Mouse (Mus musculus): ENCODE results near the gene Eif4b. TPM values are rescaled to one million over a fixed set of nuclear protein-coding genes. Genes with fewer than 3 reads are reported as not detected.

The Eif4b gene
- polyA plus RNA-seq, 1 experiment, result 75.9 TPM

- no peaks in the 10 kb centered on the region for H3K36me3 ChIP-seq (ENCODE audit: control insufficient read depth, insufficient read depth, low read length)
- H3K4me1 ChIP-seq (ENCODE audit: control insufficient read depth, insufficient read depth, low read length), result peaks cover 19% of the 10 kb centered on the region
- H3K27ac ChIP-seq (ENCODE audit: control insufficient read depth, insufficient read depth, low read depth, low read length), result peak overlapping the region; percentile 63
- H3K4me3 ChIP-seq (ENCODE audit: control insufficient read depth, low read depth, low read length), result 0 out of 2 replicates have a peak overlapping the region, but pooled peaks have one; percentile 2
- H3K27me3 ChIP-seq (ENCODE audit: control insufficient read depth, insufficient read depth, low read length), result no peaks in the 10 kb centered on the region
- 0 out of 2 replicates have a peak, but pooled peaks have one; percentile 30 for TF ChIP-seq POLR2A (IDR thresholded peaks at IDR 0.05; ENCODE audit: control insufficient read depth, low read depth, low read length)
- TF ChIP-seq CTCF (IDR thresholded peaks at IDR 0.05; ENCODE audit: control insufficient read depth, insufficient read depth, insufficient replicate concordance, low read depth, low read length), result no peak
Measured at GRCm38 (mm10) chr15:102103947-102104555, 30.5 kb downstream of the Eif4b start.

GRCm38 (mm10) chr15:102105360-102105759 is 31.8 kb downstream of the Eif4b start:
- Histone ChIP-seq H3K27me3 (ENCODE audit: control insufficient read depth, insufficient read depth, low read length) (no peaks in the 10 kb centered on the region), H3K27ac (ENCODE audit: control insufficient read depth, insufficient read depth, low read depth, low read length) (peak overlapping the region; percentile 39; the same call in 1 of the 2 replicates), H3K36me3 (ENCODE audit: control insufficient read depth, insufficient read depth, low read length) (no peaks in the 10 kb centered on the region), H3K4me3 (ENCODE audit: control insufficient read depth, low read depth, low read length) (no peak overlapping the region), H3K4me1 (ENCODE audit: control insufficient read depth, insufficient read depth, low read length) (peaks cover 16% of the 10 kb centered on the region)
- no peak for TF ChIP-seq CTCF (IDR thresholded peaks at IDR 0.05; ENCODE audit: control insufficient read depth, insufficient read depth, insufficient replicate concordance, low read depth, low read length)

DNA sequence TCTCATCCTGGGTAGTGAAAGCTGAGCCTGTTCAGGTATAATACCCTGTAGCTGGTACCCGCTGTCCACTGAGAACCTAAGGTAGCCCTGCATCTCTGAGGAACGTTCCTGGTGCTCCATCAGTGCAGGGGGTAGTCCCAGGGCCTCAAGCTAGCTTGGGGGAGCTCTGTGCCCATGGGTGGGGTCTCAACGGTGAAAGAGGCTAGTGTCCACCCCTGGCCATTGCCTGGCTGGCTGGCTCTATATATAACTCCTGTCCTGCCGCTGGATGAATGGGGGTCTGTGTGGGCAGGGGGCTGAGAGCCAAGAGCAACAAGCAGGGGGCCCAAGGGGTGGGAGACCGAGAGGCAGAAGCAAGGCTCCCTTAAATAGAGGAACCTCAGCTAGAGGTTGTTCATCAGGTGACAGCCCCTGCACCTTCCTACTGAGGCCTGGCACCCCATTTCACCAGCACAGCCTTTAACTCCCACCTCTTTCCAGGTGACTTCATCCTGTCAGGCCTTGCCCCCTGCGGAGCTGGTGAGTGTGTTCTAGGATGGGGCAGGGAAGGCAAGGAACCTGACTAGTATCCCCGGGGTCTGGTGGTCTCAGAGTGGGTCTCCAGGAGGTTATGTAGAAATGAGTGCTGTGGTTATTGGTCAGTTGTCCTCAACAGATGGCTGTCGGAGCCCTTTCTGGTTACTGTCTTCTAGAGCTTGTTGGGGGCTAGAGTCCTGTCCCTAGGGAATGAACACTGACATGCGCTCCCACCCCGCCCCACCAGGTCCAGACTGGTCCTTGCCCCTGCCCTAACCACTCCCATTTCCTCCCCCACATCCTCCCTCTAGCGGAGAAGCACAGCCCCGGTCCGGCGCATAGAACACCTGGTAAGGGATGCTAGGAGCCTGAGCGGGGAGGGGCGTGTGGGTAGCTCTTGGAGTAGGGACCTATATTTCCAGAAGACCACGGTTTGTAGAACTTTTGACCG is 32.5 kb downstream of the Eif4b start:
- no peak overlapping the region for H3K27ac ChIP-seq (ENCODE audit: control insufficient read depth, insufficient read depth, low read depth, low read length)

GRCm38 (mm10) chr15:102106754-102107456 is 33.3 kb downstream of the Eif4b start:
- no peak for TF ChIP-seq CTCF (IDR thresholded peaks at IDR 0.05; ENCODE audit: control insufficient read depth, insufficient read depth, insufficient replicate concordance, low read depth, low read length)
- TF ChIP-seq POLR2A (IDR thresholded peaks at IDR 0.05; ENCODE audit: control insufficient read depth, low read depth, low read length), result no peak
- Histone ChIP-seq H3K4me3 (ENCODE audit: control insufficient read depth, low read depth, low read length) (peak overlapping the region; percentile 39), H3K36me3 (ENCODE audit: control insufficient read depth, insufficient read depth, low read length) (no peaks in the 10 kb centered on the region), H3K27ac (ENCODE audit: control insufficient read depth, insufficient read depth, low read depth, low read length) (no peak overlapping the region), H3K27me3 (ENCODE audit: control insufficient read depth, insufficient read depth, low read length) (no peaks in the 10 kb centered on the region), H3K4me1 (ENCODE audit: control insufficient read depth, insufficient read depth, low read length) (peaks cover 12% of the 10 kb centered on the region)

More for the DNA sequence above, 32.5 kb downstream of the Eif4b start:
- Histone ChIP-seq H3K4me3 (ENCODE audit: control insufficient read depth, low read depth, low read length) (no peak overlapping the region; the same call in 1 of the 2 replicates), H3K27me3 (ENCODE audit: control insufficient read depth, insufficient read depth, low read length) (no peaks in the 10 kb centered on the region), H3K36me3 (ENCODE audit: control insufficient read depth, insufficient read depth, low read length) (no peaks in the 10 kb centered on the region), H3K4me1 (ENCODE audit: control insufficient read depth, insufficient read depth, low read length) (peaks cover 16% of the 10 kb centered on the region)
- TF ChIP-seq CTCF (IDR thresholded peaks at IDR 0.05; ENCODE audit: control insufficient read depth, insufficient read depth, insufficient replicate concordance, low read depth, low read length), result no peak
- TF ChIP-seq POLR2A (IDR thresholded peaks at IDR 0.05; ENCODE audit: control insufficient read depth, low read depth, low read length), result no peak

- H3K27me3 ChIP-seq (ENCODE audit: control insufficient read depth, insufficient read depth, low read length), result no peaks in the 10 kb centered on the region
- H3K4me1 ChIP-seq (ENCODE audit: control insufficient read depth, insufficient read depth, low read length), result peaks cover 10% of the 10 kb centered on the region
- H3K4me3 ChIP-seq (ENCODE audit: control insufficient read depth, low read depth, low read length), result no peak overlapping the region
- H3K27ac ChIP-seq (ENCODE audit: control insufficient read depth, insufficient read depth, low read depth, low read length), result no peak overlapping the region
- no peaks in the 10 kb centered on the region for H3K36me3 ChIP-seq (ENCODE audit: control insufficient read depth, insufficient read depth, low read length)
- TF ChIP-seq POLR2A (IDR thresholded peaks at IDR 0.05; ENCODE audit: control insufficient read depth, low read depth, low read length) (no peak), CTCF (IDR thresholded peaks at IDR 0.05; ENCODE audit: control insufficient read depth, insufficient read depth, insufficient replicate concordance, low read depth, low read length) (peak; percentile 56; the same call in 1 of the 2 replicates)
Measured at GRCm38 (mm10) chr15:102107689-102108573, 34.4 kb downstream of the Eif4b start.

DNA sequence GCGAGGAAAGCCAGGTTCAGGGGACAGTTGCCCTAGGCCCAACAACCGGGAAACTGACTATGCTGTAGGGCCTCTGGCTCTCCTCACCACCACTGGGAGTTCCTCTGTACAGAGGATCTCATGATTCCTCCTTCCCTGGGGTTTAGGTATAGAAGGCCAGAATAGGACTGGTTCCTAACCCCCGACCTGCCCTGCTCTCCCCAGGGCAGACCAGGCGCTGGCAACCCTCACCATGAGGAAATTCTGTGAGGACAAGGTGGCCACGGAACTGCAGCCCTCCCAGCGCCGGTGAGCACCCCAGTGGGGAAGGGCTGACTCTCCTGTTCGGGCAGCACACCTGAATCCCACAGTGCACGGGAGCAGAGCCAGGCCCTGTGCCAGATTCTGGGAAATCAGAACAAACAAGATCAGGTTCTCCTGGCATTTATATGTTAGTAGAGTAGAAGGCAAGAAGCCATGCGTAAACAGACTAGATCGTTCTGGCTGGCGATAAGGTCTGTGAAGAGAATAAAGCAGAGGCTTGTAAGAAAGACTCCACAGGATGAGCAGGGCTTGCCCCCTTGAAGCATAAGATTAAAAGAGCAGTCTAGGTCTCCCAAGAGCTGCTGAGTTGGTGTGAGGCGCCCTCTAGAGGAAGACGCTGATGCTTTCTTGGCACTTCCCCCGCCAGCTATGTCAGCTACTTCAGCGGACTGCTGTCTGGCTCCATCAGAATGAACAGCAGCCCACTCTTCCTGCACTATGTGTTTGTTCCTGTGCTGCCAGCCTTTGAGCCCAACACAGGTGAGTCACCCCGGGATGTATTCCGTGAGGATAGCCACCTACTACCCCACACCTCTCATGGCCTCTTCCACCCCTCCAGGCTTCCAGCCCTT is 35.3 kb downstream of the Eif4b start:
- H3K4me3 ChIP-seq (ENCODE audit: control insufficient read depth, low read depth, low read length), result no peak overlapping the region
- no peak overlapping the region for H3K27ac ChIP-seq (ENCODE audit: control insufficient read depth, insufficient read depth, low read depth, low read length)
- no peak for TF ChIP-seq POLR2A (IDR thresholded peaks at IDR 0.05; ENCODE audit: control insufficient read depth, low read depth, low read length)
- peak; percentile 62; the same call in 1 of the 2 replicates for TF ChIP-seq CTCF (IDR thresholded peaks at IDR 0.05; ENCODE audit: control insufficient read depth, insufficient read depth, insufficient replicate concordance, low read depth, low read length)
- H3K36me3 ChIP-seq (ENCODE audit: control insufficient read depth, insufficient read depth, low read length), result no peaks in the 10 kb centered on the region
- H3K4me1 ChIP-seq (ENCODE audit: control insufficient read depth, insufficient read depth, low read length), result peaks cover 10% of the 10 kb centered on the region
- H3K27me3 ChIP-seq (ENCODE audit: control insufficient read depth, insufficient read depth, low read length), result no peaks in the 10 kb centered on the region

Data from testis, adult 2 months (tissue).